Comparison of ENCODE assay signal across 15 mouse cellular contexts in genomic region chr12:54407301-54407896, GRCm38 (mm10).
"Had no signal": no experiment of that assay in that cellular context is flagged by ENCODE, and none has a peak within 500 bp of the region (broad histone marks: within the 10 kb centered on the region; RNA-seq: fewer than 3 reads in every experiment).

No protein-coding gene starts in this region.

- H3K9ac ChIP-seq: limb, embryonic 13.5 days; liver, embryonic 14.5 days; midbrain, embryonic 12.5 days had no signal

- H3K4me3 ChIP-seq: layer of hippocampus, adult 2 months; limb, embryonic 13.5 days; megakaryocyte, embryonic 14.5 days; midbrain, embryonic 12.5 days had no signal

- H3K36me3 ChIP-seq: limb, embryonic 13.5 days; midbrain, embryonic 12.5 days had no signal

- DNase-seq: kidney, adult 9 months; kidney, postnatal 4 days; left cerebral cortex, postnatal 4 days; lung, adult 18-20 months; lung, postnatal 10 days; lung, postnatal 4 days; spleen, adult 18-20 months; thymus, adult 18-20 months; thymus, postnatal 14 days had no signal

- H3K9me3 ChIP-seq: limb, embryonic 13.5 days; midbrain, embryonic 12.5 days had no signal

- H3K4me2 ChIP-seq: limb, embryonic 13.5 days; midbrain, embryonic 12.5 days had no signal

- H3K4me1 ChIP-seq: limb, embryonic 13.5 days; megakaryocyte, embryonic 14.5 days had no signal

- H3K27me3 ChIP-seq: limb, embryonic 13.5 days; megakaryocyte, embryonic 14.5 days; midbrain, embryonic 12.5 days had no signal

- H3K27ac ChIP-seq: kidney, postnatal 0 days; layer of hippocampus, adult 2 months; limb, embryonic 13.5 days; liver, embryonic 14.5 days; midbrain, embryonic 12.5 days had no signal
